Mouse (Mus musculus): ENCODE measurements around the gene Tspan4.

GRCm38 (mm10) chr7:141510681-141511191 is 35.7 kb downstream of the Tspan4 start:
- TF ChIP-seq CTCF (IDR thresholded peaks at IDR 0.05; ENCODE audit: low read depth, low read length) (no peak), POLR2A (IDR thresholded peaks at IDR 0.05; ENCODE audit: extremely low read depth, insufficient read depth, low read length) (no peak)

Measured in liver, adult 2 months (tissue).